Mouse (Mus musculus) ovary, postnatal 14 days (tissue): ENCODE data around the gene Plekhd1.

Experiments used
- DNase-seq: peaks from one replicate; pipeline ENCODE4 v3.0.0; 2022; ENCODE audit warnings: low spot score

Plekhd1 gene

DNA sequence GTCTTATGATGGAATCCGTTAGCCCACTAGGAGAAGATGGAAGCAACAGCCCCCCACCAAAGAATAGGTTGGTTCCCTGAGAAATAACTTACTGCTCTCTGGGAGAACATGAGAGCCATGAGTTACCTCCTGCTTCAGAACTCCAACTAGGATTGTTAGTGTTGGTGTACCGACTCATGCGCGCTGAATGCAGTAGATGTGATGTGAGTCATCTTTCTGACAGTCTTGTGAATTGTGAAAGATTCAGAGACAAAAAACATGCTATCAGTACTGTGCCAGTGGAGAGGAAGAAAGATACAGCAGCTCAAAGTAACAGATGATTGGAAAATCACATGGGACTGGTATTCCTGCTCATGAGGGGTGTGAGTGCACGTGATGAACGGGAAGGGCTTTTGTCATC is 59.2 kb downstream of the Plekhd1 start:
- no peak for DNase-seq

DNA sequence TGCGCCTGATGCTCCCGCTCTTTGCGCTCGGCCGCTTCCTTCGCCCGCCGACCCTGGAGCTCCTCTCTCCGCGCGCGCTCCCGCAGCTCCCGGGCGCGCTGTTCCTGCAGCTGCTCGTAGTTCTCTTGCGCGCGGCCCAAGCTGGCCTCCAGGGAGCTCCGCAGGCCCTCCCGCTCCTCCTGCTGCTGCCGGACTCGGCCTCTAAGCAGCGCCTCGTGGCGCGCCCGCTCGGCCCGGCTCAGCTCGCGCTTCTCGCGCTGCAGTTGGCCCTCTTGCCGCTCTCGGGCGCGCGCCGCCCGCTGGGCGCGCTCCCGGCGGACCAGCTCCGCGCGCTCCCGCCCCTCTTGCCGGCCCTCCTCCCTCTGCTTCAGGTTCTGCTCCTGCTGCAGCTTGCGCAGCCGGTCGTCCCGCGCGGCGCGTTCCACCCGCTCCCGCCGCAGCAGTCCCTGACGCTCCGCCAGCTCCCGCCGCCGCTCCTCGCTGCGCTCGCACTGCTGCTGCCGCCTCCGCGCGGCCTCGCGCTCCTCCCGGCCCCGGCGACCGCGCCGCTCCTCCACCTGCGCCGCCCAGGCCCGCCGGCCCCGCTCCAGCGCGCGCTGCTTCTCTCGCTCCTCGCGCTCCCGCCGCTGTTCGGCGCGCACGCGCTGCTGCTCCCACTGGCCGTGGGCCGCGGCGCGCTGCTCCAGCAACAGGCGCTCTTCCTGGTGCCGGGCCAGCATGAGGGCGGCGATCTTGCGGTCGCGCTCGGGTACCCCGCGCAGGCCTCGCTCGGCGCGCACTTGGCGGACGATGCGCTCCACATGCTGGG is 65.6 kb downstream of the Plekhd1 start:
- peak; percentile 56 for DNase-seq

DNA sequence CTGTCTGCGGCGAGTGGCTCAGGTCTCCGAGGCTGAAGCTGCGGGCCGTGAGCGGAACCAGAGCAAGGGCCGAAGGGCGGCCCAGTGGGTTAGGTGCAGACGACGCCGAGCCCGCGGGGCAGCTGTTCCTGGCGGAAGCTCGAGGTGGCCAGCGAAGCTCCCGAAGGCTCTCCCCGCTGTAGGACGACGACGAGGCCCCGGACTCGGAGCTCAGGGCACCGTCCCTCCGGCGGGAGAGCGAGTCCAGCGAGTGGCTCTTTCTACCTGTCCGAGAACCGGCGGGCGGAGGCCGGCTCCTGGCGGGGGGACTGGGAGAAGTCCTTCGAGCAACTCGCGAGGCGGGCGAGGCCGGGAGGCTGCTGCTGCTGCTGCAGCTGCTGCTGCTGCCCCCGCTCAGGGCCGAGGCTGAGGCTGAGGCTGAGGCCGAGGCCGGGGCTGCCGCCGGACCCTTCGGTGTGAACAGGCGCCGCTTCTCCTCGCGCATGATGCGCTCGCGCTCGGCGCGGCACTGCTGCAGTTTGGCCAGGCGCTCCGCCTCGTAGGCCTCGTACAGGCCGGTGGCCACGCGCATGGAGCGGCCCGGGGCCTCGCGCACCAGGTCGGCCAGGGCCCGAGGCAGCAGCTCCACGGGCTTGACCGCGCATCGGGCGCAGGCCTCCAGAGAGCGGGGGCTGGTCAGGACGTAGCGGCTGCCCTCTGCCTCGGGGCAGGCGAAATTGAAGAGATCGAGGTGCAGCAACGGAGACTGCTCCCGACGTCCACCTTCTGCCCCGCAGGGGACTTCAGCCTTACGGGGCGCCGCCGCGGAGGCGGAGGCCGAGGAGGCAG is 66.4 kb downstream of the Plekhd1 start:
- DNase-seq, result peak; percentile 27

DNA sequence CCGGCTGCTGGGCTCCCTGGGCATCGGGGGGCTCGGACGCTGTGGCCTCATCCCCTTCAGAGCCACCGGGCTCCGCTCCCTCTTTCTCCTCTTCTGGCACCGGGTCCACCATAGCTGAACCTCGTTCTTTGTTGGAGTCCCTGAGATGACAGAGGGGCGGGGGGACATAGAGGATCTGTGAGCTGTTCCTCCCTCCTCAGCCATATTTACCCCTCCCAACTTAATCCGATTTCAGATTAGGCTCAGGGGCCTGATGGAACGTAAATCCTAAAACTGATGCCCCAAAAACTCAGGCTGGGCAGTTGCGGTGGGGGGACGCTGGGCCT is 67.0 kb downstream of the Plekhd1 start:
- no peak for DNase-seq

DNA sequence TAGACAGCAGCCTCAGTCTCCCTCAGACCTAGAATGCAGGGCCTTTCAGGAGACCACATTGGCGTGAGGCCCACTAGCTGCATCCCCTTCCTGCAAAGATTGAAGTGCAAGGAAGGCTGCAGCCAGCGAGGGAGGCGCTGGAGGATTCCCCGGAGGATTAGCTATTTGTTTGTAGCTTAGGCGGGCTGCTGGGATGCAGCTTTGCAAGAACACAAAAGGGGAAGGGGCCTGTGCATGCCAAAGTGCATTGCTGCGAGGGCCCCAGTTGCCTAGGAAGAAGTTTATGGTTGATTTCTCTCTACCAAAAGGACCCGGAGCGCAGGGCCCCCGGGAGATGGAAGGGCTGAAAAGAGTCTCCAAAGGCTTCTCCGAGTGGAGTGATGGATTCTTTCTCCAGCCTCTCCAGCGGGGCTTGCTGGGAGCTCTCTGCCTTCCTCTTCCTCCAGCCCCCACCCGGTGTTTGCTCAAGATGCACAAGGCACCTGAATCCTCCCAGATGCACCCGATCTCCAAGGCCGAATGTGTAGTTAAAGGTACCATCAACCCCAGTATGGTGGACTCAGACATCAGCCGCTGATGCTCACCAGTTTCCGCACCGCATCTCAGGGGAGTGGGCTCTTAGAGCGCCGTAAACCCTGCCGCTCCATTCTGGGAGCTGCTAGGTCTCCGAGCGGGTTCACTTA is 67.5 kb downstream of the Plekhd1 start:
- no peak for DNase-seq

DNA sequence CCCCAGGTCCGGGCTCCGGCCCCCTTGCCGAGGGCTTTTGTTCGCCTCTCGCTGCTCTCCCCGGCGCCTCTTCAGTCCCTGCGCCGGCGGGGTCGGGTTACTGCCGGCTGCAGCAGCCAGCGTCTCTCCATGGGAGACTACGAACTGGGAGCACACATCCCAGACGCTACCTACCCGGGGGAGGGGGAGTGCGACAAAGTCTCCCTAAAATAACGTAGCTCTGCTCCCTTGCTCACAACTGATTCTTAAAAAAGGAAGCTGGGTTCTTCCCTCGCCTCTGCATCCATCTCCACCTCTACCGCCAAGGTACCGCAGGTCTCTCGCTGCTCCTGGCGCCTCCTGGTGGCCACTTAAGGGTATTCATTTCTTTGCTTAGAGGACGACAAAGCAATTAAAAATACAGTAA is 68.0 kb downstream of the Plekhd1 start, which contains the start of gene Ccdc177:
Gene Ccdc177, minus strand, starts transcription at position 292 of the 406 bp plus-strand sequence.
- peak; percentile 69 for DNase-seq

DNA sequence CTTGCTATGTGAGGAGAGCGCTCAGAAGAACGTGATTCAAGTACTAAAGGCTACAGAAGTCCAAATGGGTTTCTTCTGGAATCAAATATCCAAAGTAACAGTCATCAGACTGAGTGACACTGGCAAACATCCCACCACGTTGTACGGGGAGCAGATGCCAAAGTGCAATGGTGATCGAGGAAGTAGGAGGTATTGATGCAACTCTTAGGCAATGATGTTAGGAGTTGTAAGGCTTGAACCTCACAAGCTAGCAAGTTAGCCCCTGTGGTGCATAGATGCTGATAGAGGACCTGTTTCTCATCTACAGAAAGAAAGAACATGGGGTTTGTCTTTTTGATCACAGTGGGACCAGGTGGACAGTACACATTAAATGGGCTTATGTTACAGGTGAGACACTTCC is 70.6 kb downstream of the Plekhd1 start:
- no peak for DNase-seq

DNA sequence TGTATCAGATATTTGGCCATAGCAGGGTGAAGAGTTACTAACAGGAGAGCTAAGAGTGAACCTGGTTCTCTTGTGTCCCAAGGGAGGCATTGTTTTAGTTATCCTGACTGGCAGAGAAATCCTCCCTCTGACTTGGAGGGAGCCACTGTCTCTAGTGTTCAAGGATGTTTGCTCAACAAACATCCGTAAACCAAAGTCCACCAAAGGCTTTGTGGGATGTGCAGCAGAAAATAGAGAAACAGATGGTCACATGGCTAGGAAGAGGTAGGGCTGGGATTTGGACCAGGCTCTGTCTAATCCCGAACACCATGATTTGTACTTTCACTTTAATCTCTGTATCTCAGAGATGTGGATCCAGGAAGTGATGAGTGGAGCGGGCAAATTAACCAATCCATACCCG is 71.7 kb downstream of the Plekhd1 start:
- no peak for DNase-seq

DNA sequence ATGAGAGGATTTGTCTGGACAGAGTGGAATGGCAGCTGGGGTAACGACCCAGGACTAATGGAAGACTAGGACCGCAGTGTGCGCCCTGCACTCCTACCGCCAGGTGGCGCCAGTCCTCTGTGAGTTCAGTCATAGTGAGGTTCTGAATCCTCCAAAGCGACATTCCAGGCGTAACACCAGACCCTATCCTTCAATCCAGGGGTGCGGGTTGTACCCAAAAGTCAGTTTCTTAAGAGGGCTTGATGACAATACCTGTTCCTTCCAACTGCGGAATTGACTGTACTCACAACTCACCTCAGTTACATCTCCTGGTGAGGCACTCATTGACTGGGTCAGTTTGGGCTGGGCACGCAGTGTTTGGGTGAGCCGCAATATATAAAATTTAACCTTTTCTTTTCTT is 77.3 kb downstream of the Plekhd1 start:
- DNase-seq, result peak; percentile 63
